Mouse (Mus musculus): Measurements from ENCODE around the gene 1700123O20Rik. TPM values are rescaled to one million over a fixed set of nuclear protein-coding genes. Genes with fewer than 3 reads are reported as not detected.

1700123O20Rik gene
- total RNA-seq, 2 experiments from 2014 or later: 16.2 to 16.9 TPM

- DNase-seq: no peak
These were observed 35.7 kb downstream of the 1700123O20Rik start for GRCm38 (mm10) chr14:54721711-54722110.

GRCm38 (mm10) chr14:54724049-54724448 is 38.0 kb downstream of the 1700123O20Rik start:
- no peak for DNase-seq

- no peak for DNase-seq
These were observed 41.5 kb downstream of the 1700123O20Rik start for GRCm38 (mm10) chr14:54727565-54727964.

- no peak for DNase-seq
These were observed 43.0 kb downstream of the 1700123O20Rik start for GRCm38 (mm10) chr14:54728823-54729653.

- no peak for DNase-seq
These were observed 44.3 kb downstream of the 1700123O20Rik start for GRCm38 (mm10) chr14:54730305-54730704.

GRCm38 (mm10) chr14:54732206-54732605 is 46.2 kb downstream of the 1700123O20Rik start:
- DNase-seq: no peak

- DNase-seq: no peak
These were observed 48.0 kb downstream of the 1700123O20Rik start for GRCm38 (mm10) chr14:54734004-54734403.

- DNase-seq: no peak
These were observed 49.2 kb downstream of the 1700123O20Rik start for GRCm38 (mm10) chr14:54735221-54735620.

GRCm38 (mm10) chr14:54736555-54737552 is 50.8 kb downstream of the 1700123O20Rik start:
- DNase-seq: no peak

- no peak for DNase-seq
These were observed 51.6 kb downstream of the 1700123O20Rik start for GRCm38 (mm10) chr14:54737634-54738033.

Small RNA genes within 50 kb of the gene (microRNA-seq; reads per million reads assigned to microRNA genes)
- gene Mir6948: 0 reads per million in 2 experiments

Other genes with a start within 250 kb of the 1700123O20Rik start
- 10 to 100 TPM; 36.3 to 39.5 TPM for gene Lrp10, start 222.1 kb upstream of the 1700123O20Rik start, total RNA-seq (2021)
- gene Rem2, start 210.1 kb upstream of the 1700123O20Rik start, total RNA-seq (2021): under 1 TPM in 1 of 2 experiments, not detected in 1; 0.14 TPM
- 10 to 100 TPM; 32.8 to 35.3 TPM for gene Prmt5, start 168.7 kb upstream of the 1700123O20Rik start, total RNA-seq (2021)
- gene Haus4, start 131.6 kb upstream of the 1700123O20Rik start, total RNA-seq (2021): 10 to 100 TPM in 1 of 2 experiments, 1 to 10 TPM in 1; 9.2 to 10.7 TPM
- gene Ajuba, start 108.7 kb upstream of the 1700123O20Rik start, total RNA-seq (2021): 1 to 10 TPM; 7.5 to 9.9 TPM
- 1 to 10 TPM; 3.1 to 5.1 TPM for gene 4931414P19Rik, start 80.2 kb upstream of the 1700123O20Rik start, total RNA-seq (2021)
- gene Psmb5, start 68.2 kb upstream of the 1700123O20Rik start, total RNA-seq (2021): 100 to 1,000 TPM; 183 to 207 TPM
- gene Psmb11, start 64.8 kb upstream of the 1700123O20Rik start, total RNA-seq (2021): not detected
- gene Gm17606, start 45.3 kb upstream of the 1700123O20Rik start, total RNA-seq (2021): not detected
- 1 to 10 TPM in 1 of 2 experiments, under 1 TPM in 1; 0.96 to 1.8 TPM for gene Cdh24, start 44.9 kb upstream of the 1700123O20Rik start, total RNA-seq (2021)
- 100 to 1,000 TPM in 1 of 2 experiments, 10 to 100 TPM in 1; 90.7 to 110 TPM for gene Acin1, start 715 bp downstream of the 1700123O20Rik start, total RNA-seq (2021)
- gene Gm29776, start 12.6 kb downstream of the 1700123O20Rik start, total RNA-seq (2021): not detected
- gene Cebpe, start 26.0 kb downstream of the 1700123O20Rik start, total RNA-seq (2021): under 1 TPM in 1 of 2 experiments, not detected in 1; 0.50 TPM
- gene Slc7a8, start 95.7 kb downstream of the 1700123O20Rik start, total RNA-seq (2021): 1 to 10 TPM; 5.7 to 7.5 TPM
- not detected for gene Rnf212b, start 127.9 kb downstream of the 1700123O20Rik start, total RNA-seq (2021)
- gene Homez, start 184.7 kb downstream of the 1700123O20Rik start, total RNA-seq (2021): 1 to 10 TPM; 6.8 to 8.4 TPM
- gene Ppp1r3e, start 191.3 kb downstream of the 1700123O20Rik start, total RNA-seq (2021): 1 to 10 TPM; 4.2 to 6.8 TPM
- 10 to 100 TPM; 28.2 to 29.3 TPM for gene Bcl2l2, start 197.2 kb downstream of the 1700123O20Rik start, total RNA-seq (2021)
- gene Gm20521, start 197.2 kb downstream of the 1700123O20Rik start, total RNA-seq (2021): 1 to 10 TPM in 1 of 2 experiments, under 1 TPM in 1; 0.94 to 5.0 TPM
- 10 to 100 TPM; 80.2 to 99.9 TPM for gene Pabpn1, start 206.3 kb downstream of the 1700123O20Rik start, total RNA-seq (2021)
- gene Slc22a17, start 226.9 kb downstream of the 1700123O20Rik start, total RNA-seq (2021): 10 to 100 TPM; 11.8 to 13.9 TPM
- gene Efs, start 239.9 kb downstream of the 1700123O20Rik start, total RNA-seq (2021): 10 to 100 TPM; 12.6 to 16.0 TPM
- not detected for gene Il25, start 246.5 kb downstream of the 1700123O20Rik start, total RNA-seq (2021)

All from gastrocnemius, postnatal 10 days (tissue).